Mouse (Mus musculus): ENCODE results near the gene Ap2m1. TPM values are rescaled to one million over a fixed set of nuclear protein-coding genes. Genes with fewer than 3 reads are reported as not detected.

The Ap2m1 gene
- polyA plus RNA-seq, 1 experiment from 2014 or later, result 1,214 TPM

GRCm38 (mm10) chr16:20537601-20538320, 2.5 kb downstream of the Ap2m1 start:
- Histone ChIP-seq H3K9ac (peak overlapping the region; percentile 96), H3K9me3 (ENCODE audit: control insufficient read depth, low read length) (no peaks in the 10 kb centered on the region), H3K36me3 (replicated peaks; ENCODE audit: control insufficient read depth, insufficient read depth) (peaks cover 62% of the 10 kb centered on the region), H3K4me3 (replicated peaks; ENCODE audit: low read length) (peak overlapping the region; percentile 88), H3K27ac (no peak overlapping the region), H3K27me3 (ENCODE audit: control insufficient read depth, insufficient read depth, low read length) (no peaks in the 10 kb centered on the region), H3K4me2 (replicated peaks) (peak overlapping the region; percentile 88), H3K4me1 (replicated peaks; ENCODE audit: control insufficient read depth, insufficient read depth, low read length) (peaks cover 27% of the 10 kb centered on the region)
- 33% methylated on average over 6 of the region's 6 CpGs for WGBS
- no peak for DNase-seq (ENCODE audit: low spot score)
- no peak for ATAC-seq (ENCODE audit: low FRiP score)

- no peaks in the 10 kb centered on the region for H3K27me3 ChIP-seq (ENCODE audit: control insufficient read depth, insufficient read depth, low read length)
- no peak overlapping the region for H3K27ac ChIP-seq
- no peak overlapping the region for H3K9ac ChIP-seq
- no peaks in the 10 kb centered on the region for H3K9me3 ChIP-seq (ENCODE audit: control insufficient read depth, low read length)
- 82% methylated on average over 3 of the region's 3 CpGs for WGBS
- H3K4me1 ChIP-seq (replicated peaks; ENCODE audit: control insufficient read depth, insufficient read depth, low read length), result peaks cover 27% of the 10 kb centered on the region
- DNase-seq (ENCODE audit: low spot score) (no peak), ATAC-seq (ENCODE audit: low FRiP score) (no peak)
- no peak overlapping the region for H3K4me2 ChIP-seq (replicated peaks)
- H3K36me3 ChIP-seq (replicated peaks; ENCODE audit: control insufficient read depth, insufficient read depth), result peaks cover 68% of the 10 kb centered on the region
- no peak overlapping the region for H3K4me3 ChIP-seq (replicated peaks; ENCODE audit: low read length)
These were observed 4.4 kb downstream of the Ap2m1 start for GRCm38 (mm10) chr16:20539649-20540048.

- no peak overlapping the region for H3K9ac ChIP-seq
- peaks cover 75% of the 10 kb centered on the region for H3K36me3 ChIP-seq (replicated peaks; ENCODE audit: control insufficient read depth, insufficient read depth)
- H3K9me3 ChIP-seq (ENCODE audit: control insufficient read depth, low read length), result no peaks in the 10 kb centered on the region
- no peaks in the 10 kb centered on the region for H3K27me3 ChIP-seq (ENCODE audit: control insufficient read depth, insufficient read depth, low read length)
- DNase-seq (ENCODE audit: low spot score), result no peak
- H3K4me3 ChIP-seq (replicated peaks; ENCODE audit: low read length), result no peak overlapping the region
- ATAC-seq (ENCODE audit: low FRiP score), result no peak
- H3K4me2 ChIP-seq (replicated peaks), result no peak overlapping the region
- WGBS, result 86% methylated on average over 4 of the region's 4 CpGs
- peaks cover 27% of the 10 kb centered on the region for H3K4me1 ChIP-seq (replicated peaks; ENCODE audit: control insufficient read depth, insufficient read depth, low read length)
- no peak overlapping the region for H3K27ac ChIP-seq
These were observed 5.2 kb downstream of the Ap2m1 start for GRCm38 (mm10) chr16:20540438-20540837.

GRCm38 (mm10) chr16:20545696-20546095, 10.4 kb downstream of the Ap2m1 start:
- Histone ChIP-seq H3K36me3 (replicated peaks; ENCODE audit: control insufficient read depth, insufficient read depth) (peaks cover 60% of the 10 kb centered on the region), H3K27me3 (ENCODE audit: control insufficient read depth, insufficient read depth, low read length) (no peaks in the 10 kb centered on the region), H3K4me1 (replicated peaks; ENCODE audit: control insufficient read depth, insufficient read depth, low read length) (peaks cover 13% of the 10 kb centered on the region; the same call in 1 of the 2 replicates), H3K27ac (no peak overlapping the region), H3K9ac (no peak overlapping the region), H3K4me3 (replicated peaks; ENCODE audit: low read length) (no peak overlapping the region), H3K4me2 (replicated peaks) (no peak overlapping the region), H3K9me3 (ENCODE audit: control insufficient read depth, low read length) (no peaks in the 10 kb centered on the region)
- 92% methylated on average over 10 of the region's 10 CpGs for WGBS
- ATAC-seq (ENCODE audit: low FRiP score) (no peak), DNase-seq (ENCODE audit: low spot score) (no peak)

- Histone ChIP-seq H3K27me3 (ENCODE audit: control insufficient read depth, insufficient read depth, low read length) (no peaks in the 10 kb centered on the region), H3K9me3 (ENCODE audit: control insufficient read depth, low read length) (no peaks in the 10 kb centered on the region), H3K9ac (no peak overlapping the region), H3K4me1 (replicated peaks; ENCODE audit: control insufficient read depth, insufficient read depth, low read length) (peaks cover 13% of the 10 kb centered on the region; the same call in 1 of the 2 replicates), H3K27ac (0 out of 2 replicates have a peak overlapping the region, but pooled peaks have one; percentile 1), H3K4me2 (replicated peaks) (peak overlapping the region; percentile 80), H3K4me3 (replicated peaks; ENCODE audit: low read length) (no peak overlapping the region), H3K36me3 (replicated peaks; ENCODE audit: control insufficient read depth, insufficient read depth) (peaks cover 60% of the 10 kb centered on the region)
- ATAC-seq (ENCODE audit: low FRiP score) (no peak), DNase-seq (ENCODE audit: low spot score) (no peak)
- 60% methylated on average over 5 of the region's 5 CpGs for WGBS
These were observed 12.1 kb downstream of the Ap2m1 start for GRCm38 (mm10) chr16:20547423-20547822.

- peak within 1 kb of the TSS; percentile 75 for H3K9ac ChIP-seq
- WGBS, result under 1% methylated on average over 56 of the region's 56 CpGs
- peak; percentile 99 for ATAC-seq (ENCODE audit: low FRiP score)
These were observed 13.0 kb downstream of the Ap2m1 start, which contains the start of gene Abcf3 for GRCm38 (mm10) chr16:20548096-20548948. Abcf3 (plus strand) TSS chr16:20548577.

GRCm38 (mm10) chr16:20549161-20549560, 13.9 kb downstream of the Ap2m1 start:
- Histone ChIP-seq H3K36me3 (replicated peaks; ENCODE audit: control insufficient read depth, insufficient read depth) (peaks cover 62% of the 10 kb centered on the region), H3K4me3 (replicated peaks; ENCODE audit: low read length) (peak overlapping the region; percentile 62), H3K9ac (peak overlapping the region; percentile 75), H3K9me3 (ENCODE audit: control insufficient read depth, low read length) (no peaks in the 10 kb centered on the region), H3K4me1 (replicated peaks; ENCODE audit: control insufficient read depth, insufficient read depth, low read length) (peaks cover 13% of the 10 kb centered on the region; the same call in 1 of the 2 replicates), H3K4me2 (replicated peaks) (peak overlapping the region; percentile 80), H3K27me3 (ENCODE audit: control insufficient read depth, insufficient read depth, low read length) (no peaks in the 10 kb centered on the region), H3K27ac (no peak overlapping the region)
- 54% methylated on average over 9 of the region's 9 CpGs for WGBS
- no peak for DNase-seq (ENCODE audit: low spot score)
- ATAC-seq (ENCODE audit: low FRiP score), result no peak

More at GRCm38 (mm10) chr16:20548096-20548948, 13.0 kb downstream of the Ap2m1 start, which contains the start of gene Abcf3:
- H3K27ac ChIP-seq, result peak within 1 kb of the TSS; percentile 62
- peak; percentile 99 for DNase-seq (ENCODE audit: low spot score)
- peak within 1 kb of the TSS; percentile 62 for H3K4me3 ChIP-seq (replicated peaks; ENCODE audit: low read length)
- no peaks in the 10 kb centered on the region for H3K9me3 ChIP-seq (ENCODE audit: control insufficient read depth, low read length)
- H3K4me2 ChIP-seq (replicated peaks), result peak within 1 kb of the TSS; percentile 80
- peaks cover 13% of the 10 kb centered on the region; the same call in 1 of the 2 replicates for H3K4me1 ChIP-seq (replicated peaks; ENCODE audit: control insufficient read depth, insufficient read depth, low read length)
- peaks cover 61% of the 10 kb centered on the region for H3K36me3 ChIP-seq (replicated peaks; ENCODE audit: control insufficient read depth, insufficient read depth)
- H3K27me3 ChIP-seq (ENCODE audit: control insufficient read depth, insufficient read depth, low read length), result no peaks in the 10 kb centered on the region

GRCm38 (mm10) chr16:20551691-20552090, 16.4 kb downstream of the Ap2m1 start:
- 95% methylated on average over 5 of the region's 5 CpGs for WGBS
- no peak overlapping the region for H3K4me3 ChIP-seq (replicated peaks; ENCODE audit: low read length)
- H3K27ac ChIP-seq, result no peak overlapping the region
- peaks cover 13% of the 10 kb centered on the region; the same call in 1 of the 2 replicates for H3K4me1 ChIP-seq (replicated peaks; ENCODE audit: control insufficient read depth, insufficient read depth, low read length)
- no peak overlapping the region for H3K9ac ChIP-seq
- H3K4me2 ChIP-seq (replicated peaks), result no peak overlapping the region
- ATAC-seq (ENCODE audit: low FRiP score), result no peak
- no peak for DNase-seq (ENCODE audit: low spot score)
- no peaks in the 10 kb centered on the region for H3K27me3 ChIP-seq (ENCODE audit: control insufficient read depth, insufficient read depth, low read length)
- no peaks in the 10 kb centered on the region for H3K9me3 ChIP-seq (ENCODE audit: control insufficient read depth, low read length)
- peaks cover 60% of the 10 kb centered on the region for H3K36me3 ChIP-seq (replicated peaks; ENCODE audit: control insufficient read depth, insufficient read depth)

- peaks cover 11% of the 10 kb centered on the region; the same call in 1 of the 2 replicates for H3K4me1 ChIP-seq (replicated peaks; ENCODE audit: control insufficient read depth, insufficient read depth, low read length)
- no peak overlapping the region for H3K4me3 ChIP-seq (replicated peaks; ENCODE audit: low read length)
- H3K36me3 ChIP-seq (replicated peaks; ENCODE audit: control insufficient read depth, insufficient read depth), result peaks cover 66% of the 10 kb centered on the region
- no peak for ATAC-seq (ENCODE audit: low FRiP score)
- H3K27me3 ChIP-seq (ENCODE audit: control insufficient read depth, insufficient read depth, low read length), result no peaks in the 10 kb centered on the region
- H3K27ac ChIP-seq, result no peak overlapping the region
- 93% methylated on average over 1 of the region's 1 CpGs for WGBS
- H3K9me3 ChIP-seq (ENCODE audit: control insufficient read depth, low read length), result no peaks in the 10 kb centered on the region
- no peak for DNase-seq (ENCODE audit: low spot score)
- no peak overlapping the region for H3K4me2 ChIP-seq (replicated peaks)
- no peak overlapping the region for H3K9ac ChIP-seq
These were observed 17.3 kb downstream of the Ap2m1 start for GRCm38 (mm10) chr16:20552594-20552993.
